Mouse (Mus musculus): ENCODE results near the gene BC080695. TPM values are rescaled to one million over a fixed set of nuclear protein-coding genes. Genes with fewer than 3 reads are reported as not detected.
"Not testable (repeated sequence)": the region's sequence is repeated elsewhere in the genome, so short reads cannot be mapped to it uniquely, and the experiment has no call there.

BC080695 gene
- polyA plus RNA-seq (2012; rRNA removed): not detected in 2 replicates

- not testable (repeated sequence) for H3K4me1 ChIP-seq (ENCODE audit: control insufficient read depth, insufficient read depth, low read length); H3K27ac ChIP-seq (ENCODE audit: insufficient read depth, low read length); H3K4me3 ChIP-seq (ENCODE audit: insufficient read depth, low read length)
These were observed at the start of gene BC080695, which contains the start of gene Gm13057 for GRCm38 (mm10) chr4:143551400-143551799. Gene BC080695 (plus strand): TSS chr4:143551700. Gene Gm13057 (plus strand): TSS chr4:143551709.

GRCm38 (mm10) chr4:143511043-143511442 is 40.5 kb upstream of the BC080695 start, which contains the start of gene Gm13043:
Gene Gm13043 (plus strand): TSS chr4:143511343.
- Histone ChIP-seq H3K27ac (ENCODE audit: insufficient read depth, low read length) (no peak within 1 kb of the TSS), H3K4me1 (ENCODE audit: control insufficient read depth, insufficient read depth, low read length) (no peaks in the 10 kb centered on the region), H3K4me3 (ENCODE audit: insufficient read depth, low read length) (no peak within 1 kb of the TSS)
- no peak for TF ChIP-seq CTCF (IDR thresholded peaks at IDR 0.05; ENCODE audit: extremely low read depth, insufficient read depth, low read length)
- no peak for TF ChIP-seq POLR2A (IDR thresholded peaks at IDR 0.05; ENCODE audit: extremely low read depth, insufficient read depth, low read length)

GRCm38 (mm10) chr4:143535654-143536053 is 15.8 kb upstream of the BC080695 start, which contains the start of gene Gm13040:
Gene Gm13040 (plus strand): TSS chr4:143535954.
- H3K27ac ChIP-seq (ENCODE audit: insufficient read depth, low read length); H3K4me1 ChIP-seq (ENCODE audit: control insufficient read depth, insufficient read depth, low read length): not testable (repeated sequence)

GRCm38 (mm10) chr4:143611927-143612326 is 60.4 kb downstream of the BC080695 start:
- not testable (repeated sequence) for H3K27ac ChIP-seq (ENCODE audit: insufficient read depth, low read length); H3K4me1 ChIP-seq (ENCODE audit: control insufficient read depth, insufficient read depth, low read length); H3K4me3 ChIP-seq (ENCODE audit: insufficient read depth, low read length)

More at GRCm38 (mm10) chr4:143535654-143536053, 15.8 kb upstream of the BC080695 start, which contains the start of gene Gm13040:
- H3K4me3 ChIP-seq (ENCODE audit: insufficient read depth, low read length): not testable (repeated sequence)

- H3K4me3 ChIP-seq (ENCODE audit: insufficient read depth, low read length); H3K27ac ChIP-seq (ENCODE audit: insufficient read depth, low read length); H3K4me1 ChIP-seq (ENCODE audit: control insufficient read depth, insufficient read depth, low read length): not testable (repeated sequence)
These were observed 63.2 kb downstream of the BC080695 start, which contains the start of gene Gm13083 for GRCm38 (mm10) chr4:143614703-143615102. Gene Gm13083 (plus strand): TSS chr4:143615003.

- H3K4me1 ChIP-seq (ENCODE audit: control insufficient read depth, insufficient read depth, low read length); H3K27ac ChIP-seq (ENCODE audit: insufficient read depth, low read length); H3K4me3 ChIP-seq (ENCODE audit: insufficient read depth, low read length): not testable (repeated sequence)
These were observed 66.6 kb downstream of the BC080695 start for GRCm38 (mm10) chr4:143618101-143618500.

Other genes with a start within 250 kb of the BC080695 start
- 2.3 and 3.0 TPM in 2 replicates for gene Lrrc38, start 201.9 kb upstream of the BC080695 start, polyA plus RNA-seq (2012; rRNA removed)
- gene Pramel1, start 157.3 kb upstream of the BC080695 start, polyA plus RNA-seq (2012; rRNA removed): 0.06 TPM in 2 replicates
- gene Pramef8, start 139.3 kb upstream of the BC080695 start, polyA plus RNA-seq (2012; rRNA removed): 7.6 and 8.1 TPM in 2 replicates
- gene Oog4, start 101.4 kb upstream of the BC080695 start, polyA plus RNA-seq (2012; rRNA removed): not detected in 2 replicates
- gene Gm13043, start 40.4 kb upstream of the BC080695 start, polyA plus RNA-seq (2012; rRNA removed): not detected in 2 replicates
- gene Gm13040, start 15.7 kb upstream of the BC080695 start, polyA plus RNA-seq (2012; rRNA removed): not detected in 2 replicates
- not detected in 2 replicates for gene Gm13057, start within 50 bp of the BC080695 start, polyA plus RNA-seq (2012; rRNA removed)
- not detected in 2 replicates for gene Gm13083, start 63.3 kb downstream of the BC080695 start, polyA plus RNA-seq (2012; rRNA removed)
- gene Gm13088, start 105.5 kb downstream of the BC080695 start, polyA plus RNA-seq (2012; rRNA removed): not detected in 2 replicates
- not detected in 2 replicates for gene Gm13089, start 151.0 kb downstream of the BC080695 start, polyA plus RNA-seq (2012; rRNA removed)
- gene Gm13078, start 167.8 kb downstream of the BC080695 start, polyA plus RNA-seq (2012; rRNA removed): not detected in 2 replicates
- not detected in 2 replicates for gene Gm13023, start 237.7 kb downstream of the BC080695 start, polyA plus RNA-seq (2012; rRNA removed)

Measured in cortical plate, adult 2 months (tissue).